Mouse (Mus musculus) MN1 (cell line): Measurements from ENCODE around the gene Hjurp.
"Not testable (repeated sequence)": the region's sequence is repeated elsewhere in the genome, so short reads cannot be mapped to it uniquely, and the experiment has no call there.

Source experiments
- DNase-seq: peaks from one replicate; pipeline ENCODE4 v3.0.0-alpha.2; 2016; ENCODE audit warnings: low spot score

Gene Hjurp

GRCm38 (mm10) chr1:88237311-88237710 lies 40.1 kb downstream of the Hjurp start:
- no peak for DNase-seq

DNA sequence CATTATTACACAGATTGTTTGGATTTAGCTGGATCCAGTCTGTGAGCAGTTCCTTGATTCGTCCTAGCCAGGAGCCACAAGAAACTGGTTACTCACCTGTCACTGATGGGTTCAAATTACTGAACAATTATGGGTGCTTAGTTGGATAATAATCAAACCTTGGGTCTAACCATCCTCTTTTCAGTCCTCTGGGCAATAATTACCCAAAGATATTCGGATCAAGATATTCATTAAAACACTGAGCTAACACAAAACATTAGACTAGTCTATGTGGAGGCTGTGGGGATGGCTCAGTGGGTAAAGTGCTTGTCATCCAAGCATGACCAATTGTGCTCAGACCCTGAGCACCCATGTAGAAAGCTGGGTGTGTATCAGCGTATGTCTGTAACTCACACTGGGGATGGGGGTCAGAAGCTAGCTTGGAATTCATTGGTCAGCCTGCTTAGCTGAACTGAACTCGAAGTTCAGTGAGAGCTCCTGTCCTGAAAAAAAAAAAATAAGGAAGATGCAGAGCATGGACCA lies 41.5 kb downstream of the Hjurp start:
- no peak for DNase-seq

DNA sequence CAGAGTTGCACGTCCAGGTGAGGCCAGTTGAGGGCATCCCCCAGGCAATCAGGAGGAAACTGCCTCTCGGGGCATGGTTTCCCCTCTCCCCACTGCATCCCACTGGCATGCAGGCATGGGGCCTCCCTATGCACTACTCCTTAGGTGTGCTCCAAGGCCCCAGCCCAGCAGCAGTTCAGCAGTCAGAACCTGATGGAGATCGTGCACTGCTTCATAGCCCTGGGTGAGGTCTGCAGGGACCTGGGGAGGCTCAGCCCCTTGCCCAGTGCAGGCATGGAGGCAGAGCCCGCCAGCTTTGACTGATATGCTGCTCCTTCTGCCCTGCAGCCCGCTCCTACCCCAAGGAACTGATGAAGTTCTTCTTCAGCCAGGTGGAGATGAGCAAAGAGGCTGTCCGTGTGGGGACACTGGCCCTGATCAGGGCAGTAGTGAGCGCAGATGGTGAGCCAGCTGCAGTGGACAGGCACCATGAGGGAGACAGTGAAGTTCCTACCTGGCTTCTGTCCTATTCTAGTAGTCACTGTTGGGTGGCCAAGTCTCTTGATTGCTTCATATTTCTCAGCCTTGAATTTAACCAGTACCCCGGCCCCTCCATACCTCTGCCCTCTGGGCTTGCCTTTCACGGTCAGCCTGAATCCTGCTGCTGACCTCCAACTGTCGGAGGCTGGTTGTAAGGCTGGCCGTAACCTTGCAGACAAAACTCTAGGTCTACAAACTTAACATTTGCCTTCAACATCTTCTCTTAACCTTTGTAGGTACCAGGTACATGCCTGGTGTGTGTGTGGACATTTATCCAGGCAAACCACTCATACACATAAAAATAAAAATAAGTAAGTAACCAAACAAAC lies 42.2 kb downstream of the Hjurp start:
- DNase-seq, result no peak

DNA sequence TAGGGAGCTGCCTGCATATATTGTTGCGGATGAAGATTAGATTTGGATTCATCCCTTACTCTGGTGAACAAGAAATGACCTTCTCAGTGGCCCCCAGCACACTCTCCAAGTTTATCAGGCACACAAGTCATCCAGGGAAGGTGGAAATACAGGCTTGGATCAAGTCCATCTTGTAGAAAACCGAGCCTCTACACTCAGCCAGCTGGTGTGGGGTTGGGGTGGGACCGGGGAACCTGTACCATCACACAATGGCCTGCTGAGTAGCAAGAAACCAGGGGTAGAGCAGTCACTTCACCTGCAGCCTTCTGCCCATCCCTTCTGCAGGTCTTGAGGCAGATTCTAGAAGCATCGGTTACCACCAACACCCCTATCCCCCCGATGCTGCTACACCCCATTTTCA lies 42.8 kb downstream of the Hjurp start:
- DNase-seq, result no peak

GRCm38 (mm10) chr1:88234248-88234610 lies 43.2 kb downstream of the Hjurp start:
- DNase-seq, result no peak

GRCm38 (mm10) chr1:88233421-88234247 lies 43.8 kb downstream of the Hjurp start:
- no peak for DNase-seq

DNA sequence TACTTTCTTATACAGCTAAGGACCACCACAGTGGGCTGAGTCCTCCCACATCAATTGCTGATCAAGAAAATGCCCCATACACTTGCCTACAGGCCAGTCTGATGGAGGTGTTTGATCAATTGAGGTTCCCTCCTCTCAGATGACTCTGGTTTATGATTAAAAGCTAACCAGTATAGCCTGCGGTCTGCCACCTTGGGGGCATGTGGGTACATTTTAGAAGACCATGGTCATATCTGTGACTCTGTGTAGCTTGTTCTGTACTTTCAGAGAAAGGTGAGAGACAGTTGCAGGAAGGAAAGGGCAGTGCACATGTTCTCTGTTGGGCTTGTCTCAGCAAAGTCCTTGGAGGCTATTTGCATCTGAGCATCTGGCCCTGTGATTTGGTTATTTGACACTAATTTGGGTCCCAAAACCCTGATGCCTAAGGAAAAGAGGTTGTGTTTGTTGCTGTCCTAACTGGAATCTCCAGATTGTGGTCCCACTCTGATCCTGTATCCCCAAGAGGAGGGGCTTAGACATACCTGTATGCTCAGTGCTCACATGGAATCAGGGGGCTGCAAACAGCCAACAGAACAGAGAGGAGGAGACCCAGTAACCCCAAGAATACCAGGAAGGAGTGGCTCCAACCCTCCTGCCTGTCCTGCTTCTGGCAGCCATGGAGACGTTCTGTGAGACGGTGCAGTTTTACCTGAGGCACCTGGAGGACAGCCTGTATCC lies 44.6 kb downstream of the Hjurp start:
- DNase-seq, result no peak

DNA sequence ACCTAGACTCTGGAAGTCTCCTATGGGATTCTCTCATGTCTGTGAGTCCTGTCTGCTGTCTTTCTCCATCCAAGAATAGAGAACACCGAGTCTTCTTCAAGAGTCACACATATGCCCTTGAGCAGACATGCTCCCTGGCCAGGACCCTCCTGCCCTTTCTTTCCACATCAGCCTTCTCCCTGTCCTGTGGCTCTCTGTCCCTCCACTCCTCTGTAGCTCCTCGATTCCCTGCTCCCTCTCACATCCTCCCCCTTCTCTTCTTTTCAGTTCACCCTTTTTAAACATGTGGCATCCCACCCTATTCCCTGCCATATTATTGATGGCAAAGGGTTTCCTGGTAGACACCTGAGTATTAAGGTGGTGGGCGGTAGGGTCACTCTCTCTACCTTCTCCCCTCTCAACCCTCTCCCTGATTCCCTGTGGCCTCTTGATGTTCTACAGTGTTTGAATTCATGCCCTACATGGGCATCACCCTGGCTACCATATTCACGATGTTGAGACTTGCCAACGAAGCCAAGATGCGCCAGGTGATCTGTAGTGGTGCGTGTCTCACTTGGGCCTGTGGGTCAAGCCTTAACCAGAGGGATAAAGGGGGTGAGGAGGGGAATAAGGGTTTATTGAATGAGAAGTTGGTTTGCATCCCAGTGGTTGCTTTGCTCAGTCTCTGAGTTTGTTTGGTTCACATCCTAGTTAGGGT lies 45.5 kb downstream of the Hjurp start:
- DNase-seq, result no peak

GRCm38 (mm10) chr1:88230981-88231802 lies 46.2 kb downstream of the Hjurp start:
- DNase-seq, result no peak

DNA sequence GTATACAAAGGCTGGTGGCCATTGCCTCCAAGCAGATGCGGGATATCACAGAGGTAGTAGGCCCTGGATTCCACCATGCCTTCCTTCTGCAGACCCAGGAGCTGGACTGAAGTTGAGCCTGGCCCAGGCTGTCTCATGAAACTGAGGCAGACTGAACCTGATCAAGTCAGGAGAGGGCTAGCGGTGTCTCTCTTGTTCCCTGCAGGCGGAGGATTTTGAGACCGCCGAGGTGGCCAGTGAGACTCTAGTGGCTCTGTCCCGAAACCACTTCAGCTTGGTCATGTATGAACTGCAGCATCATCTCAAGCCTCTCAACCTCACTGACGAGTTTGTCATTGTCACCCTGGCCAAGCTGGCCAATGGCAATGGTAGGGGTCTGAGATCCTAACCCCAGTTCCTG lies 47.0 kb downstream of the Hjurp start:
- DNase-seq, result no peak

- DNase-seq, result no peak
These were observed 47.4 kb downstream of the Hjurp start for GRCm38 (mm10) chr1:88229986-88230385.

- DNase-seq, result no peak
These were observed 47.9 kb downstream of the Hjurp start for GRCm38 (mm10) chr1:88229566-88229965.

DNA sequence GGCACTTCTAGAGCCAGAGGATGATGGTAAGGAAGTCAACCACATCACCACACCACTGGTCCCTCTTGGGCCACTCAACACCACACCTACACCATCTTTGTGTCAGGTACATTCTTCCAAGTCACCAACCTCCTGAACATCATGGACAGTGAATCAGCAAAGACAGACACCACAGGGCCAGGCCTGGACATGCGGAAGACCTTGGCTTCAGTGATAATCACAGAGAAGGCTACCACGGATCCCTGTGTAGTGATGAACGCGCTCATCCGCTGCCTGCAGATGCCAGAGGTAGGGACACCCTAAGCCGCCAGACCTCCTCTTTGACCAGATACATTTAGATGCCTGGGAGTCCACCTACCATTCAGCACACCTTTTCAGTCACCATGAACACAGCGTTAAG lies 49.3 kb downstream of the Hjurp start:
- no peak for DNase-seq

GRCm38 (mm10) chr1:88227482-88227881 lies 50.0 kb downstream of the Hjurp start:
- DNase-seq, result no peak

DNA sequence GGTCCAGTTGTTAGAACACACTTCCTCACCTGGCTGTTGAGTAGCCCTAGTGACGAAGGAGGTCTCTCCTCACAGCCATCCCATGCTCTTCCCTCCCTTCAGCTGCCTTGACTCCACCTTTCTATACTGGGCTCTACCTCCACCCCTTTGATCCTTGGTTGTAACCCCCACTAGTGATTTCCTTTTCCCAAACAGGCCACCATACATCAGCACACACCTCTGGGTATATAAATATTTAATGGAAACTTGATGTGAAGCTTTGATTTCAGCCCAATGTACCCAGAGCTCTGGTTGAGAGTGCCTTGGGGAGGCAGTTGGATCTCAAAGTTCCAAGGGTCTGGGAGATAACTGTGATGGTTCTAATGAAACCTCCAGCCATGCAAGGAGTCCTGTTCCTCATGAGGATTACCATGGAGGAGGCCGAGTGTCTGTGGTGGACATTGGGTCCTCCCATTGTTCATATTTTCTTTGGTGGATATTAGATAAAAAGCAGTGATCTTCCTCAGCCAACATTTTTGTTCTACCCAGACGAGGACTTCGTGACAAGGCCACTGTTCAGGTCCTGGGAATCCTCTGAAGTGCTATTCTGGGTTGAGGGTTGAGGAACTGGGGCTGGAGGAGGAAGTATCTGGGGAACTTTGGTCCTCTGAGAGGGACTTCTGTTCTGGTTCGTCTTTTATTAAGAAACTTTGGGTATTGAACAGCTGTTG lies 50.6 kb downstream of the Hjurp start, which contains the start of gene Mroh2a:
Gene Mroh2a, plus strand, starts transcription at position 317 of the 710 bp plus-strand sequence.
- DNase-seq, result no peak

DNA sequence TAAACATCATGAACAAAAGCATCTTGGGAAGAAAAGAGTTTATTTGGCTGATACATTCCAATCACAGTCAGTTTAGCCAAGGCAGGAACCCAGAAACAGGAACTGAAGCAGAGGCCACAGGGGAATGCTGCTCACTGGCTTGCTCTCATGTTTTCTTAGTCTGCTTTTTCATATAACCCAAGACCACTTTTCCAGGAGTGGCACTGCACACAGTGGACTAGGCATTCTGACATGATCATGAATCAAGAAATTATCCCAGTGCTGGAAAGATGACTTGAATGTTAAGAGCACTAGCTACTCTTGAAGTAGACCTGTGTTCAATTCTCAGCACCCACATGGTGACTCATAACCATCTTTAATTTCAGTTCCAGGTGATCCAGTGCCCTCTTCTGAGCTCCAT lies 51.7 kb downstream of the Hjurp start:
- DNase-seq, result no peak

DNA sequence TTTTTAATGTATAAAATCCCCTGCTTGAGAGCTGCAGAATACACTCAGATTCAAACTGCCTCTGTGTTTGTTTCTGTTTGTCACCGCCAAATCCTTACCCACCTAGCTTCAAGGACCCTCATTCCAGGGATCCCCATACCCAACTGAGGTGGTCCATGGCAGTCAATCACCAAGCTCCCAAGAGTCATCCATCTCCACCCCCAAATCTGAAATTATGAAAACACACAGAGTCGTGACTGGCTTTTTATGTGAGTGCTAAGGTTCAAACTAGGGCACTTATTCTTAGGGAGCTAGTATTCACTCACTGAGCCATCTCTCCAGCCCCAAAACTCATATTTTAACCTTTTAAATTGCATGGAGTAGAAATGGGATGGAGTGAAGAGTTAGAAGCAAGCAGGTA lies 52.1 kb downstream of the Hjurp start:
- DNase-seq, result not testable (repeated sequence)

GRCm38 (mm10) chr1:88224029-88224776 lies 53.2 kb downstream of the Hjurp start:
- no peak for DNase-seq

DNA sequence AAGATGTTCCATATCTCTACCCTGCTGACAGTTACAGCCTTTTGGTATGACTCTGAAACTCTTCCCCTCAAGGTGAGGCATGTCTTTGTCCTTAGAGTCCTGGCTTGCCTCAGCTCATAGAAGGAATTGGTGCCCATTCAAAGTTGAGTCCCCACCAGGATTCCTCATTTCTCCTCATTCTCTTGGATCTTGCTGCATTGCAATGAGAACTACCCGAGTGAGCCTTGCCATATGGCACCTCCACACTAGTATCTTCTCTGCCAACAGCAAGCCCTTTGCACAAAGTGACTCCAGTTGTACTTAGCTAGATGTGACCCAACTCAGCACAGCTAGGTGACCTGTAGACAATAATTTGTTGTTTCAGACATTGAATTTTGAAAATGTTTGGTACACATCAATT lies 53.8 kb downstream of the Hjurp start:
- DNase-seq, result no peak
